Mouse (Mus musculus) embryonic facial prominence, embryonic 11.5 days (tissue): Measurements from ENCODE around the gene Sfxn4. TPM values are rescaled to one million over a fixed set of nuclear protein-coding genes. Genes with fewer than 3 reads are reported as not detected.
A peak's percentile ranks its signal among the peaks of the same experiment; 100 is the strongest.

Source experiments
- ATAC-seq: fragments of 200-750 bp; cut with Nextera tagmentation; replicated peaks from 2 replicates; pipeline ENCODE4 v1.8.0; 2017; ENCODE audit warnings: low read depth; ENCODE audit not compliant: insufficient number of reproducible peaks, low FRiP score, low TSS enrichment
- DNase-seq: peaks from one replicate; pipeline ENCODE4 v3.0.0-alpha.2; 2015; ENCODE audit warnings: low spot score
- H3K27ac ChIP-seq: fragments of 300-500 bp; sonication (generic); replicated peaks from 2 replicates; pipeline ENCODE4 v1.5.1; 2014; ENCODE audit warnings: mild to moderate bottlenecking, low read depth, low read length, control low read depth
- H3K27me3 ChIP-seq: fragments of 300-500 bp; sonication (generic); 2 replicates; pipeline ENCODE4 v1.6.1; 2014; ENCODE audit warnings: mild to moderate bottlenecking, low read length, moderate library complexity, mixed read lengths; ENCODE audit not compliant: control insufficient read depth, insufficient read depth
- H3K36me3 ChIP-seq: fragments of 300-500 bp; sonication (generic); replicated peaks from 2 replicates; pipeline ENCODE4 v1.6.1; 2014; ENCODE audit warnings: low read depth, mild to moderate bottlenecking, low read length, moderate library complexity, mixed read lengths; ENCODE audit not compliant: control insufficient read depth, insufficient read depth
- H3K4me1 ChIP-seq: fragments of 300-500 bp; sonication (generic); 2 replicates; pipeline ENCODE4 v1.6.1; 2014; ENCODE audit warnings: low read length, mixed read lengths; ENCODE audit not compliant: control insufficient read depth, insufficient read depth
- H3K4me2 ChIP-seq: fragments of 300-500 bp; sonication (generic); 2 replicates; pipeline ENCODE4 v1.6.1; 2014; ENCODE audit warnings: low read depth, mild to moderate bottlenecking, control low read depth, low read length, moderate library complexity
- H3K4me3 ChIP-seq: fragments of 300-500 bp; sonication (generic); 2 replicates; pipeline ENCODE4 v1.5.1; 2014; ENCODE audit warnings: low read depth, low read length, control low read depth
- H3K9ac ChIP-seq: fragments of 300-500 bp; sonication (generic); replicated peaks from 2 replicates; pipeline ENCODE4 v1.6.1; 2014; ENCODE audit warnings: mild to moderate bottlenecking, control low read depth, low read length
- H3K9me3 ChIP-seq: fragments of 300-500 bp; sonication (generic); replicated peaks from 2 replicates; pipeline ENCODE4 v1.6.1; 2016; ENCODE audit warnings: mild to moderate bottlenecking, low read length, inconsistent platforms, mixed read lengths; ENCODE audit not compliant: control insufficient read depth
- WGBS: fragments of 180-500 bp; shearing (Covaris S2); extraction: QIAGEN DNeasy Blood & Tissue Kit; methylation state at CpG from one replicate; pipeline ENCODE4 v1.1.7; 2014; 5-methylcytosine and 5-hydroxymethylcytosine counted together
- polyA plus RNA-seq: library from polyadenylated mRNA; unstranded; fragments of >200 nt; fragmentation: Nextera tagmentation; extraction: Ambion mirVana; gene quantifications from 2 replicates; pipeline ENCODE4 v1.2.1, GENCODE M21; 2014

Gene Sfxn4
- polyA plus RNA-seq, 1 experiment from 2014 or later = 15.1 TPM

DNA sequence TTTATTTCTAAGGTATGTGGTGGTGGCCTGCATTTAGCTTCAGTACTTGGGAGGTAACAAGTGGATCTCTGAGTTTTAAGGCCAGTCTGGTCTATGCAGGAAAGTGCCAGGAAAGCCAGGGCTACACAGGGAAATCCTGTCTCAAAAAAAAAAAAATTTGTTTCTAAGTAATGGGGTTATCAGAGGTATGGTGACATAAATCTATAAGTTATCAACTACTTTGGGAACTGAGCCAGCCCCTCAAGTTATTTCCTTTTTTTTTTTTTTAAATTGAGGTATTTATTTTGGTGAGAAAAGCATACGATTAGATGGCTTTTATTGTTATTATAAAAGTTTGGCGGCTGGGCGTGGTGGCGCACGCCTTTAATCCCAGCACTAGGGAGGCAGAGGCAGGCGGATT is 48.1 kb downstream of the Sfxn4 start:
- no peaks in the 10 kb centered on the region for H3K4me1 ChIP-seq
- no peaks in the 10 kb centered on the region for H3K9me3 ChIP-seq
- no peak for DNase-seq
- no peak overlapping the region for H3K4me2 ChIP-seq
- H3K27ac ChIP-seq = no peak overlapping the region
- no peak overlapping the region for H3K9ac ChIP-seq
- no peaks in the 10 kb centered on the region for H3K36me3 ChIP-seq
- no peak for ATAC-seq
- no peak overlapping the region for H3K4me3 ChIP-seq
- WGBS = 95% methylated on average over 6 of the region's 6 CpGs
- no peaks in the 10 kb centered on the region for H3K27me3 ChIP-seq

DNA sequence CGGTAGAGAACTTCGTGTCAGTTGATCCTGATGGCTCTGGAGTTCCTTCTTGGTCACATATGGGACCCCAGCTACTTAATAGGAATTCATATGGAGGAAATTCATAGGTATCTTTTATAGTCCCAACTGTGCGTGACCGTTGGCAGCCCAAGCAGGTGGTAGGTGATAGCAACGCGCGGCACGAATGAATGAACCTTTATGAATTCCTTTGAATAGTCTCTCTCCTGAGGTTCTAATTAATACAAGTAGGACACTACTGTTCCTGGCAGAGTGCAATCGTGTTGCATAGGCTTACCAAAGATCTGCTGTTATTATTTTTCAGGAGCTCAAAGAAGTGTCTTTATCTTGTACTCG is 49.3 kb downstream of the Sfxn4 start:
- peak overlapping the region; percentile 66 for H3K4me2 ChIP-seq
- DNase-seq (no peak), ATAC-seq (no peak)
- H3K4me3 ChIP-seq = peak overlapping the region; percentile 52
- WGBS = 26% methylated on average over 10 of the region's 10 CpGs
- no peaks in the 10 kb centered on the region for H3K4me1 ChIP-seq
- H3K9me3 ChIP-seq = no peaks in the 10 kb centered on the region
- H3K36me3 ChIP-seq = no peaks in the 10 kb centered on the region
- H3K27ac ChIP-seq = no peak overlapping the region
- peak overlapping the region; percentile 66 for H3K9ac ChIP-seq
- H3K27me3 ChIP-seq = no peaks in the 10 kb centered on the region

DNA sequence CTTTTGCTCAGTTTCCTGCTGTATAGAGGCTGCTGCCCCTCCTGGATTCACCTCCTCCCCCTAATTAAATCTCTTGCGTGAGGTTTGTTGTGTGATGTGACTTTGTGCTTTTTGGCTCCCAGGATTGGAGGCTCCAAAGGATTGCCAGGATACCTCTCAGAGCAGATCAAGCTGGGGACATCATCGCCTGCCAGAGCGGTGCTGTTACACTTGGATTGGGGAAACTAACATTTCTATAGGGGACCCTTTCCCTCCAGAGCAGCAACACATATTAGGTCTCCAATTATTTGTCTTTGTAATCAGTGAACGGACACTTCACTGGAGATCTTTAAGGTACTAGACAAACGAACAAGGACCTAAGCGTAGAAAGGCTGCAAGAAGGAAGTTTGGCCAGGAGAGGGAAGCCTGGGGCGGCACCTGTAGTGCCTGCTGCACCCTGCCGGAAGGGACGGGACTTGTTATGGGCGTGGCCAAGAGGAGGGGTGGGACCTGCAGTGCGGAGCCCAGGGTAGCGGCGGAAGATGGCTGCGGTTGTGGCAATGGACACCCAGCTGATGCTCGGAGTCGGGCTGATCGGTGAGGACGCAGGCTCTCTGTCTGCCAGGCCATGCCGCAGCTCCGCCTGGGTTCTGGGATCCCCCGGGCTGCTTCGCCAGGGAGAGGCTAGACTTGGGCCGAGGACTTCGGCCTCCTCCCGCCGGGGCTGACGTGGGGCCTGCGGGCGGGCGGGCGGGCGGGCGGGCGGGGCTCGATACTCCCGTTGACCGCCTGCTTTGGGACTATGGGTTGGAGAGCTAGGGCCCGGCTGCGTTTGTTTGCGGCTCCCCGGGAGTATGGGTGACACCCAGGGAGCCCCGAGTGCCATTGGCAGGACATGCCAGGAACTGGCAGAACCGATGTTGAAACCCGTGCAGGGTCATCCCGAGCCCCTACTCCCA is 49.9 kb downstream of the Sfxn4 start, which contains the start of gene Fam45a:
Gene Fam45a, plus strand, starts transcription at position 488 of the 938 bp plus-strand sequence.
- Histone ChIP-seq H3K9me3 (no peaks in the 10 kb centered on the region), H3K27ac (no peak within 1 kb of the TSS), H3K4me3 (peak within 1 kb of the TSS; percentile 52), H3K9ac (peak within 1 kb of the TSS; percentile 66), H3K4me2 (peak within 1 kb of the TSS; percentile 66), H3K36me3 (no peaks in the 10 kb centered on the region), H3K4me1 (no peaks in the 10 kb centered on the region), H3K27me3 (no peaks in the 10 kb centered on the region)
- ATAC-seq = peak; percentile 100
- DNase-seq = peak; percentile 94
- 2% methylated on average over 44 of the region's 45 CpGs for WGBS

DNA sequence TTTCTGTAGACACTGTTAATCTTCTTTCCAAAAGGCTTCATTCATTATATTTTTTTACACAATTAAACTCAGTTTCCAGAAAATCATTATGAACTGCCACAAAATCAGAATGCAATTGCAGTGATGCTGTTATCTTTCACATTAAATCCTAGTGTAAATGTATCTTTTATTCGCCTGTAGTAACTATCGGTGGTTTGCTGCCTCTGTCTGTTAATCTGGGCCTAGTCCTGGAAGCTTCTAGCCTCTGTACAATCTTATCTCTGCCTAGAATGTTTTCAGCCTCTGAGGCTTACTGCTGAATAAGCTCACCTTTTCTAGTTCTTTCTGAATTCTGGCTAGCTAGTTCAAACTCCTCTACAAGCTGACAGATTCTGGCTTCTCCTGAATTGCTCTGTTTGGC is 51.4 kb downstream of the Sfxn4 start:
- no peak overlapping the region for H3K27ac ChIP-seq
- H3K27me3 ChIP-seq = no peaks in the 10 kb centered on the region
- DNase-seq (no peak), ATAC-seq (no peak)
- H3K4me1 ChIP-seq = no peaks in the 10 kb centered on the region
- H3K9me3 ChIP-seq = no peaks in the 10 kb centered on the region
- no peak overlapping the region for H3K4me3 ChIP-seq
- no peaks in the 10 kb centered on the region for H3K36me3 ChIP-seq
- no peak overlapping the region for H3K4me2 ChIP-seq
- WGBS = 94% methylated on average over 2 of the region's 2 CpGs
- no peak overlapping the region for H3K9ac ChIP-seq

DNA sequence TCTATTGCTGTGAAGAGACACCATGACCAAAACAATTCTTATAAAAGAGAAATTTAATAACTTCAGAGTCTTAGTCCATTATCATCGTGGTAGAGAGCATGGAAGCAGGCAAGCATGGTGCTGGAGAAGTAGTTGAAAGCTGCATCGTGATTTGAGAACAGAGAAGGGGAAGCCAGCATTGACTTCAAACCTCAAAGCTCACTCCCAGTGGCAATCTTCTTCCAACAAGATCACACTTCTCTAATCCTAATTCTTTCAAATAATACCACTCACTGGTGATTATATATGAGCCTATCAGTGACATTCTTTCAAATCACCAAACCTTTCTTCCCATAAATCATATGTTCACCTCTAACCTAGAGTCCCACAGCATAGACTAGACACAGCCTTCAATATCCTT is 56.4 kb downstream of the Sfxn4 start:
- DNase-seq (no peak), ATAC-seq (no peak)
- H3K9ac ChIP-seq = no peak overlapping the region
- no peak overlapping the region for H3K4me2 ChIP-seq
- H3K4me1 ChIP-seq = no peaks in the 10 kb centered on the region
- H3K27me3 ChIP-seq = no peaks in the 10 kb centered on the region
- no peak overlapping the region for H3K27ac ChIP-seq
- H3K9me3 ChIP-seq = no peaks in the 10 kb centered on the region
- H3K4me3 ChIP-seq = no peak overlapping the region
- 65% methylated on average over 2 of the region's 2 CpGs for WGBS
- no peaks in the 10 kb centered on the region for H3K36me3 ChIP-seq

DNA sequence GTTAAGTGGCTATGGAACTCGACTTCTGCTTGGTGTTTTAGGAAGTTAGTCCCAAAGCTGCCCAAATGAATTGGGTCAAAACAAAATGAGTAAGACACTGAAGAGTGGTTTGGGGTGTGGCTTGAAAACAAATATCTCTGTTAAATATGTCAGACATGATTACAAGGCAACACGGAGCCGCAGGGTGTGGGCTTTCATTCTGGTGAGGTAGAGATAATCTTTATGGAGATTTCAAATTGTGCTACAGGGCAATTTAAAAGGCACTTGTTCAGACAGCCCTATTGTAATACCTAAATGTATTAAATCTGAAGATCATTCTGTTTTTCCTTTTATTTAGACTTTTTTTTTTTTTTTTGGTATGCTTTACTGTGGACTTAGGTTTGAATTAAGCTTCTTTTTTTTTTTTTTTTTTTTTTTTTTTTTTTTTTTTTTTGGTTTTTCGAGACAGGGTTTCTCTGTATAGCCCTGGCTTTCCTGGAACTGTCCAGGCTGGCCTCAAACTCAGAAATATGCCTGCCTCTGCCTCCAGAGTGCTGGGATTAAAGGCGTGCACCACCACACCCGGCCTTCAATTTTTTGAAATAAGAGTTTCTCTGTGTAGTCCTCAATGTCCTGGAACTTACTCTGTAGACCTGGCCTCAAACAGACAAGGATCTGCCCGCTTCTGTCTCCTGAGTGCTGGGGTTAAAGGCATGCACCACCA is 61.3 kb downstream of the Sfxn4 start:
- H3K4me1 ChIP-seq = no peaks in the 10 kb centered on the region
- H3K9ac ChIP-seq = no peak overlapping the region
- WGBS = 76% methylated on average over 7 of the region's 7 CpGs
- no peak for DNase-seq
- H3K4me2 ChIP-seq = no peak overlapping the region
- no peak overlapping the region for H3K27ac ChIP-seq
- H3K27me3 ChIP-seq = no peaks in the 10 kb centered on the region
- no peaks in the 10 kb centered on the region for H3K9me3 ChIP-seq
- no peaks in the 10 kb centered on the region for H3K36me3 ChIP-seq
- H3K4me3 ChIP-seq = no peak overlapping the region
- ATAC-seq = no peak

DNA sequence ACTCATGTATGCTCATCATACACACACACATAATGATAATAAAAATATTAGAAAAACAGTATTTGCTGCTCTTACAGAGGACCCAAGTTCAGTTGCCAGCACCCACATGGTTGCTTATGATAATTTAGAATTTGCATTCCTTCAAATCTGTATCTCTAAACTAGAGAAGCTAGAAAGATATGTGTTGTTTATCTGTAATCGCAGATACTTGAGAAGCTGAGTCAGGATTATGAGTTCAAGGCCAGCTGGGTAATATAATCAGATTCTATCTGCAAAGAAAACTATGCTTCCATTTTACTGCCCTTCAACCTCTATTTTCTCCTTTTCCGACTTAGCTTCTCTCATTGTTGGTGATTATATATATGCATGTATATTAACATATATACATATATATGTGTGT is 63.9 kb downstream of the Sfxn4 start:
- 89% methylated on average over 2 of the region's 2 CpGs for WGBS
- Histone ChIP-seq H3K4me2 (no peak overlapping the region), H3K4me1 (no peaks in the 10 kb centered on the region), H3K27ac (no peak overlapping the region), H3K4me3 (no peak overlapping the region), H3K27me3 (no peaks in the 10 kb centered on the region), H3K36me3 (no peaks in the 10 kb centered on the region), H3K9me3 (no peaks in the 10 kb centered on the region), H3K9ac (no peak overlapping the region)
- no peak for DNase-seq
- no peak for ATAC-seq

DNA sequence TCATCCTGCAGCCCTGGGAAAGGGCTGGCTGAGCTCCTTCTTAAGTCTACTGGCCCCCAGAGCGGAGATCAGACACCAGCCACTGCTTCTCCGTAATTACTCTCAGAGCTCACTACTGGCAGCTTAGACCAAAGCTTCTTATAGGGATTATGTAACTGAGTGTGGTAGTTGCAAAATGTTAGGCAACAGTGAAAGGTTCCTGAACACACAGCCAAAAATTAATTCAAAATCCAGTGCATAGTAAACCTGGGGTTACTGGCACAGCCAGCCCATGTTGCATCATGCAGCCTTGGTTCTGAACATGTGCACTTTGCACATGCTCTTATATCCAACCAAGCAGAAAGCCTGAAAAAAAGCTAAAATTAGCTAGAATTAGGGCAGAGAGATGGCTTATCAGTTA is 66.0 kb downstream of the Sfxn4 start:
- 86% methylated on average over 2 of the region's 2 CpGs for WGBS
- Histone ChIP-seq H3K9me3 (no peaks in the 10 kb centered on the region), H3K27me3 (no peaks in the 10 kb centered on the region), H3K27ac (no peak overlapping the region), H3K4me1 (no peaks in the 10 kb centered on the region), H3K4me3 (no peak overlapping the region), H3K4me2 (no peak overlapping the region), H3K36me3 (no peaks in the 10 kb centered on the region), H3K9ac (no peak overlapping the region)
- ATAC-seq = no peak
- no peak for DNase-seq
